Mouse (Mus musculus): Measurements from ENCODE around the gene Lamb1.

Gene Lamb1

GRCm38 (mm10) chr12:31254978-31255377 lies 10.1 kb upstream of the Lamb1 start:
- no peak for DNase-seq

DNA sequence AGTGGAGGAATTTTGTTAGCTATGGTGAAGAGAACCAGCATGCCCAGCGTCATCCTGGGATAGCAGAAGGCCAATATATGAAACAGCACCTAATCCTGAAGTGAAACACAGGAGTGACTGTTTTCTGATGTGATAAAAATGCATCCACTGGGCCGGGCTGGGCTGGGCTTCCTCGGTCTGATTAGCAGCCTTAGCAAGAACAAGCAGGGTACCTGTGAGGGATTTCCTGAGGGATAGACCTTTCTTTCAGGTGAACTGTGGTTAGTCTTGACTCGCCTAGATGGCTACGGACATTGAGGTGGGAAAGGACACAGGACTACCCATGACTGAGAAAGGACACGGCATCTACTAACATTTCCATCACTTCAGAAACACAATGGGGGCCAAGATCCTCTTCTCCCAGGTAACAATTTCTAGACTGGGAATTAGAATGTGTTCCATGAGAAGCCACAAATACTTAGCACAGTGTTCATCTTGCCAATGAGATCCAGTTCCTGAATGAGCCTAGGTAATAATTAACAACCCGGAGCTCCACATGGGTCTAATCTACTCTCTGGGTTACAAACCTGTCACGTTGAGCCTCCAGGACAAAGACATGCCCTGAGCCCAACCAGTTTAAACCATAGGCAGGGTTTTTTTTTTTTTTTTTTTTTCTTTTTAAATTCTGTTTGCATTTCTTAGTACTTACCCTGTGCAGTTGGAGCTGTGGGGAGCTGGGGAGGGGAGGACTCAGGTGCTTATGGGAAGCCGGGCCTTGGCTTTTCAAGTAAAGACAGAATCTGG lies 8.7 kb upstream of the Lamb1 start:
- no peak for DNase-seq

DNA sequence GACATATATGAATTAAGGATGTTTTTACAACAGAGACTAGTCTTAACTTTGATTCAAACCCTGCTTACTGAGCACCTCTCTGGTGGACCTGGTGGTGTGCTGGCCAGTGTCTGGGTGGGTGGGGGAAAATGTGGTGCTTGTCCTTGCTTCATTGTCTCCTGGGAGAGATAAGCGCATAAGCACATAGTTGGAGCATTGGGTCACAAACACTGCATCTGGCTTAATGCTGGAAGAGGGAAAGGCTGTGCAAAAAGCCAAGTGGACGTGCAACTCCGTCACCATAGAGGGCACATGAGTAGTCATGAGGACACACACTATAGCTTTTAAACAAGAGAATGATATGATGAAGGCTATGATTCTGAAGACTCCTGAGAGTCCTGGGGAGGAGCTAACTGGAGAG lies 3.2 kb upstream of the Lamb1 start:
- DNase-seq: no peak

DNA sequence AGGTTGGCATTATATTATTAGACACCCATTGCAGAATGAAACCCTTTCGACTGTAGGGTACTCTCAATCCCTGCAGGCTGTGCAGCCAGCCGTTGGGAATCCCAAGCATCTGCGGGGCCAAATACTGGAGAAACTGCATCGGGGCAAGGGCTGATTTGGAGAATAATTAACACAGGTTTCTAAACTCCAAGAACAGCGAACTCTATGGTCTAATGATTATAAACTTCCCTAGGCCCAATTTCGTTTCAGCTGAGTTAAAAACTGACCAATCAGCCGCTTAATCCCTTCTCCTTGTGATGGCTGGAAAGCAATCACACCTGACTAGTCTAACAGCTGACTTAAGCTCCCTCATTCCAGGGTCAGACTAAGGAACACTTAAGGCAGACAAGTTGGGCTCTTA lies 1.1 kb upstream of the Lamb1 start:
- no peak for DNase-seq

DNA sequence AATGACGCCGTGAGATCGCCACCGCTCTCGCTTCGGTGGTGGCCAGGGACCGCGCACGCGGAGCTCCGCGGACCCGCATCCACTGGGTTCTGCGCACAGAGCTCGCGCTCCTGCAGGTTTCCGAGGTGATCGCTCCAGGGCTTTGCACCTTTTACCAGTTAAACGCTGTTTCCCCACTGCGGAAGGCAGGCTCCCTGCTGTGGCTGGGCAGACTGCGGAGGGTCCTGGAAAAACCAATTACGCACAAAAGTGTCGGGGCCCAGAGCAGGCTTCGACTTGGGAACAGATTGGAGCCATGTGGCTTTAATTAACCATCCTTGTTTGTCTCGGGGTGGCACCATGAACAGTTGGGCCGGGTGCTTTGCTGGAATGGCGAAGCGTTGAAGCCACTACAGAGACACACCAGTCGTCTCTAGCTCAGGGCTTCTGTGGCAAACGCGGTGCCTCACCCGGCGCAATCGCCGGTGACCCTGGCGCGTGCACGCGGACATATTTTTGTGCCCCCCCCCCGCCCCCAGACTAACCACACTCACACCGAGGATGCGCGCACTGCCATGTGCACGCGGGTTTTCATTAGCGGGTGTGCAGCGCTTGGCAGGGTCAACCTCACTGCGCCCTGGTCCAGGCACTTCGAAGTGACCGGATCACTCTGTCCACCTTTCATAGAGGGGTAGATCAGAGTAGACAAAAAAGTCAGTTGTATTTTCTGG lies 843 bp downstream of the Lamb1 start:
- no peak for DNase-seq

- DNase-seq: no peak
Measured at GRCm38 (mm10) chr12:31266686-31267085, 1.7 kb downstream of the Lamb1 start.

DNA sequence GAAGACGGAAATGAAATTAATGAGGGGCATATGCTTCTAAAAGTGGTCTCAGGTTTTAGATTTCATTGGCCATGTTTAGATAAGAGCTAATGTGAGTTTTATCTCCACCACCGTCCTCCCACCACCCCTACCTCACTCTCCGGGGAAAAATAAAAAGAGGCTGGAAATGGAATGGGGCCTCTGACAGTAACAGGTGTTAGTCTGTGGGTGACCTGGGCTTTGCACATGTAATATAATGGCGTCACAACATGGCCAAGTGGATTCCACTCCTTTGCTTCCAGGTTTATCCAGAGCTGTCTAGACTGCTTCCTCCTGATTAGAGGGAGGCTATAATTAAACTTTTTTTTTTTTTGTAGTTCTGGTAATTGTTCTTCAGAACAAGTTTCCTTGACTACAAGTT lies 2.3 kb downstream of the Lamb1 start:
- no peak for DNase-seq

- no peak for DNase-seq
Measured at GRCm38 (mm10) chr12:31268315-31268714, 3.3 kb downstream of the Lamb1 start.

- DNase-seq: no peak
Measured at GRCm38 (mm10) chr12:31269020-31269597, 4.1 kb downstream of the Lamb1 start.

GRCm38 (mm10) chr12:31270361-31270760 lies 5.3 kb downstream of the Lamb1 start:
- DNase-seq: no peak

DNA sequence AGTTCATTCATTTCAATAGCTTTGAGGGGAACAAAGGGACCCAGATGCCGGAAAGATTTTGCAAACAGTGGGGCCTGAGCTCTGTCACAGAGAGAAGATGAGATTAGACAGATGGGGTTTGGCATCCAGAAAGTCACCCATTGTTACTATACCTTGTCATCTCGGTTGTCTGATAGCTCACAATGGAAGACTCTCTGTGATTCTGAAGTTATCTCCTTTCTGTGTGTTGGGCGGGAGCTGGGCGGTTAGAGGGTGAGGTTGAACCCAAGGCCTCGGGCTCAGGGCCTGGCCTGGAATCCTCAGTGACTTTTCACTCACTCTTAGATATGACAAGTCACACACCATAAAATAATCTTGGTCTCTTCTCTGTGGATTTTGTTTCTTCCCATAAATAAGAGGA lies 5.7 kb downstream of the Lamb1 start:
- no peak for DNase-seq

DNA sequence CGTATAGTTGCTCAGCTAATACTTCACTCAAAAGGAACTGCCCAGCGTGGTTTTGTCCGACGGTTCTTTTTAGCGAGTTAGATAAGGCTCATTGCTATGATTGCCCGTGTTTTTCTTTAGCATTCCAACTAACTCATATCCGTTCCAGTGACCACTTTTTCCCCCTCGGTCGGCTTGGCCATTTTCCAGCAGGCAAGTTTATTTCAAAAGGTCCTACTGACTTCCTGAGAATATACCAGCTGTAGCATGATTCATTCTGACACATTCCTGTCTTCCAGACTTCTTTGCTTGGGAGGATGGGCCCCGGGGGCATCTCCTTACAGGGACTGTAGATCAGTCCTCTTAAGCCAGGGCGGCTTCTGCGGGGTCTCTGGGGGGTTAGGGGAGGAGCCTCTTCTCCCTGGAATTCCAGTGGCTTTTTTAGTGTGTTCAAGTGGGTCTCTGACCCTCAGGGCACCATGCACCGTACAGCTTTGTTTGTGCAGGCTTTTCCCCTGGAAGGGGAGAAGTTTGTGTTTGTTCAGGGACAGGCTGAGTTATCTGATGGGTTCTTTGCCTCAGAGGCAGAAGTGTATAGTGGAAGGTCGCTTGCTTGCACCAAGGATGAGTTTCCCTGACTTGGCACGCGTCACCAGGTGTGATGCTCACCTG lies 6.5 kb downstream of the Lamb1 start:
- no peak for DNase-seq

DNA sequence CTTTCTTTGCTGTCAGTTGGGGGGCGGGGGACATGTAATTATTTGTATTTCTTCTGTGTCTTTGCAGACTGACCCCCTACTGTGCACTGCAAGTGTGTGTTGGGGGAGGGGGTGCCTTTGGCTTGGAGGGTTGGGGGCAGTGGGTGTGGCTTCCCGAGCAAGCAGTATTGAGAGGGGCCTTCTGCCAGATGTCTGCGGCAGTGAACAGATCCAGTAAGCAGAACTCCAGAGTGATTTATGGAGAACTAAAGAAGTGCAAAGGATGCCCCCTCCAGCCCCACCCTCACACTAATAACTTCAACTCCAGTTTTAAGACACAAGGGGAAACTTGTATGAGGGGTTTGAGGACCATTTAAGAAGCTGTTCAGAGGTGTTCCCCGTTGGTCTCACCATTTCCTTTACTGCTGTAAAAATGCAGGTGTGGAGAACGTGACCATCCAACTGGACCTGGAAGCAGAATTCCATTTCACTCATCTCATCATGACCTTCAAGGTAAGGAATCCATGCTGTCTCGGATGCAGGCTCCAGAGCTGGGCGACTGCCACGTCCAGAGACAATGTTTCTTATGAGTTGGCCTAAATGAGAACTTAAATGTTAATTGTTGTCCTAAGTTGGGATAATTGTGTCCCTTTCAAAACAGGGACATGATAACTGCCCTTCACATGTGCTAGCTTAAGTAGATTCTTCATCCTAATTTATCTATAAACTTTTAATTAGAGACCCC lies 7.1 kb downstream of the Lamb1 start:
- DNase-seq: no peak

GRCm38 (mm10) chr12:31272846-31273245 lies 7.8 kb downstream of the Lamb1 start:
- no peak for DNase-seq

- DNase-seq: no peak
Measured at GRCm38 (mm10) chr12:31273646-31274045, 8.6 kb downstream of the Lamb1 start.

DNA sequence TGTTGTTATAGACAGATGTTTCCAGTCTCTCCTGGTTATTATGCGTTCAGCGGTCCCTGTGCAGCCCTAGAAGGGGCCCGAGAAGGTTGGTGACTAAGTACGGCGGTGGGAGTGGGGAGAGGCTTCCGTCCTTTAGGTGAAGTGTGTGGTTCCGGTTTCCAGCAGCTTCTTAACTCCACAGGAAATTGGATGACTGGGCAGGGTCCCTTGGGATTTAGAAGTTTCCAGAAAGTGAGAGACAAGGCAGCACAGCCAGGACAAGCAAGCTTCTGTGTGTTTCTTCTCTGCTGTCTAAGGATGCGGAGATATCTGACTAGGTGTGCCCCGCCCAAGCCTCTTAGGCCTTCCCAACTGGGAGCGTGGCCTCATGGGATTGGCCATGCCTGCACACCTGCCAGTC lies 10.4 kb downstream of the Lamb1 start:
- no peak for DNase-seq

DNA sequence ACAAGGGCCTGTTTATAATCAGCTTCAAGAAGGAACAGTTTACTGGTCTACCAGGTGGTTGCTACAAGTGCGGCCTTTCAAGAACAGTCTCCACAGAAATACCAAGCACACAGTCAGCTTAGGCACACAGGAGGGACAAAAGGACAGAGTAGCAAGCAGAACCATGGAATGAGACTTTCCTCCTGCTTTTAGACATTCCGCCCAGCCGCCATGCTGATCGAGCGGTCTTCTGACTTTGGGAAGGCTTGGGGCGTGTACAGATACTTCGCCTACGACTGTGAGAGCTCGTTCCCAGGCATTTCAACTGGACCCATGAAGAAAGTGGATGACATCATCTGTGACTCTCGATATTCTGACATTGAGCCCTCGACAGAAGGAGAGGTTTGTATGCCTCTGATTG lies 13.2 kb downstream of the Lamb1 start:
- DNase-seq: no peak

- no peak for DNase-seq
Measured at GRCm38 (mm10) chr12:31280318-31280717, 15.3 kb downstream of the Lamb1 start.

DNA sequence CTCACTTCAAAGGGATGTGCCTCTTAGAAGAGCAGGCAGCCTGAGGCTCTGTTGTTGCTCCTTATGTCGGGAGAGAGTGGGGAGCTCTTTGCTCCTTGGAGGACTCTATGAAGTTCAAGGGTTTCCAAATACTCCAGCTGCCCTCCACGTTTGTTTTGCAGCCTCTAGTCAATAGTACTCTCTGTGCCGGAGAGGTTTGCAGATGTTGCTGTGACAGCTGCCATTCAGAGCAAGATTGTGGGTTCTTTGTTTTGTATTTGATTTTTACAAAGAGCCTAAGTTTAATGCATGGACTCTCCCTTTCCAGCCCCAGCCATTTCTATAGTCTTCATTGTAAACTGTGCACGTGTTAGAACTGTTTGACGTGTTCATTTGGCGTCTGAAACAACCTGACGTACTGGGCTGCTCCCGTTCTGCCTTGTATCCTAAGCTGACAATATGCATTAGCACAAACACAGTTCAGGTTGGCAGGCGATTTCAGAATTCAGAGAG lies 16.1 kb downstream of the Lamb1 start:
- no peak for DNase-seq

DNA sequence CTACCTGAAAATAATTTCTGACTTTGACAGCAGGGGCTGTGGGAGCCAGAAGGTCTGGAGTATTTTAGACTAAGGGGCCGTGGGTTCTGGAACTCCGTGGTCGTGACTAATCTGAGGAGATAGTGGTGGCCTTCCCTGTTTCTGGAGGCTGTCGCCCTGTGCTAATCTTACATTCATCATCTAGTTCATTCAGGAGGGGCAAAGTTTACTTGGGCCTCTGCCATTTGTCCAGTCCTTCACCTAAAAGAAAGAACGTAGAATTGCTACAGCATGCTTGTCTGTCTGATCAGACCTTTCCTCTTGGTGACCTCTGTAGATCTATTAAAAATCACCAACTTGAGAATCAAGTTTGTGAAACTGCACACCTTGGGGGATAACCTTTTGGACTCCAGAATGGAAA lies 17.2 kb downstream of the Lamb1 start:
- no peak for DNase-seq

DNA sequence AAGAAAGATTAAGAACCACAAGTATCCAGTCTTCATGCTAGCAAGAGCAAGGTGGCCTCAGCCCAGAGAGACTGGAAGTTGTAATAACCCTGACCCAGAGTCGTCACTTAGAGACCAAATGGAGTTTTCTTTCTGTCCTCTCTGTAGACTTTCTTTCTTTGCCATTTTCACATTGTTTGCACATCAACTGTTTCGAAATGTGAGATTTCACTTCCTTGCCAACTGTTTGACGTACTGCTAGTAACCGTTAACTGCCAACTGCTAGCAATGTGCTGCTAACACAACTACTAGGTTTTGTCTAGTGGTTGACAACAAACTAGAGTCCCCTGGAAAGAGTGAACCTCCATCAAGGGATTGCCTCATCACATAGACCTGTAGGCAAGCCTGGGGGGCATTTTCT lies 18.1 kb downstream of the Lamb1 start:
- no peak for DNase-seq

- DNase-seq: no peak
Measured at GRCm38 (mm10) chr12:31283617-31284136, 18.6 kb downstream of the Lamb1 start.

- DNase-seq: no peak
Measured at GRCm38 (mm10) chr12:31289046-31289445, 24.0 kb downstream of the Lamb1 start.

Data from spleen, adult 18-20 months (tissue).